Mouse (Mus musculus): ENCODE measurements around the gene Mau2.

DNA sequence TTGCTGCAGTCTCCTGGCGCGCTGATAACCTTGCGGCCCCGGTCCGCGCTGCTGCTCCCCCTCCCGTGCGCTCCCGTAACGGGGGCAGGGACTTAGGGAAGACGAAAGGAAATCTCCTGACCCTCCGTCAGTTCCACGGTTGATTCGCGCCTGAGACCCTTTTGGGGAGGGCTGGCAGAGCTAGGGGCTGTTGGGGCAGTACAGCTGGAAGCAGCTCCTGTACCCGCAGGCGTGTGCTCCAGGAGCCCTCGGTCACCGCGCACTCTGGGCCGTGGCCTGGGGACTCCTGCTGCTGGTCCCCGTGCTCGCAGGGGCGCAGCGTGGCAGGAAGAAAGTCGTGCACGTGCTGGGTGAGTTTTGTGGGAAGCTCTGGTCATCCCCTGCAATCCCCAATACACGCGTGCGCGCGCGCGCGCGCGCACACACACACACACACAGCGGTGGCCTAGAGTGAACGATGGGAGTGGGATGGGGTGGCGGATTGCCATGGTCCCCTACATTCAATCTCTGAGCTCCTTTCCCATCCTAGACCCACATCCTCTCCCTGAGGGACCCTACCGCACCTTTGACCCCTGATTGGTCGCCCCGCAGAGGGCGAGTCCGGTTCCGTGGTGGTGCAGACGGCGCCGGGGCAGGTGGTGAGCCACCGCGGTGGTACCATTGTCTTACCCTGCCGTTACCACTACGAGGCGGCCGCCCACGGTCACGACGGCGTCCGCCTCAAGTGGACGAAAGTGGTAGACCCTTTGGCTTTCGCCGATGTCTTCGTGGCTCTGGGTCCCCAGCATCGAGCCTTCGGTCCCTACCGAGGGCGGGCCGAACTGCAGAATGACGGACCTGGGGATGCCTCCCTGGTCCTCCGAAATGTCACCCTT, 41.9 kb upstream of the Mau2 start:
- no peak for TF ChIP-seq CTCF (IDR thresholded peaks at IDR 0.05)
- TF ChIP-seq POLR2A (IDR thresholded peaks at IDR 0.05; ENCODE audit: insufficient read depth, low read depth, low read length), result no peak

Measured in heart, adult 2 months (tissue).